Mouse (Mus musculus): ENCODE data around the gene Slc22a4.

GRCm38 (mm10) chr11:54006901-54007300, 21.0 kb downstream of the Slc22a4 start:
- TF ChIP-seq USF1 (IDR thresholded peaks at IDR 0.05; ENCODE audit: low read depth): no peak
- TF ChIP-seq POLR2AphosphoS2 (IDR thresholded peaks at IDR 0.05; ENCODE audit: insufficient read length, low read depth): no peak
- TF ChIP-seq POLR2A (IDR thresholded peaks at IDR 0.05; ENCODE audit: insufficient read length, low read depth): no peak
- no peak for TF ChIP-seq E2F4 (IDR thresholded peaks at IDR 0.05; ENCODE audit: insufficient read depth)
- no peak for TF ChIP-seq MAX (IDR thresholded peaks at IDR 0.05; ENCODE audit: low read depth)
- TF ChIP-seq TCF12 (IDR thresholded peaks at IDR 0.05; ENCODE audit: insufficient read depth, poor library complexity, severe bottlenecking): no peak
- TF ChIP-seq MYOD1 (IDR thresholded peaks at IDR 0.05; ENCODE audit: control insufficient read depth in 1 of 3, insufficient read length in 2 of 3, low read depth in 2 of 3): no peak

Data from myocyte (in vitro differentiated cells).